Mouse (Mus musculus) embryonic fibroblast, embryonic 13.5 days (primary cell): ENCODE results near the gene Cdh23.

Experiments used
- CTCF ChIP-seq: IDR thresholded peaks from 2 replicates; pipeline ENCODE4 v1.5.1; 2011; ENCODE audit warnings: mild to moderate bottlenecking, control low read depth, low read length, moderate library complexity, borderline replicate concordance; ENCODE audit not compliant: insufficient read depth
- POLR2A ChIP-seq: IDR thresholded peaks from 2 replicates; pipeline ENCODE4 v1.6.1; 2011; ENCODE audit warnings: low read depth, mild to moderate bottlenecking, control low read depth, low read length, moderate library complexity

DNA sequence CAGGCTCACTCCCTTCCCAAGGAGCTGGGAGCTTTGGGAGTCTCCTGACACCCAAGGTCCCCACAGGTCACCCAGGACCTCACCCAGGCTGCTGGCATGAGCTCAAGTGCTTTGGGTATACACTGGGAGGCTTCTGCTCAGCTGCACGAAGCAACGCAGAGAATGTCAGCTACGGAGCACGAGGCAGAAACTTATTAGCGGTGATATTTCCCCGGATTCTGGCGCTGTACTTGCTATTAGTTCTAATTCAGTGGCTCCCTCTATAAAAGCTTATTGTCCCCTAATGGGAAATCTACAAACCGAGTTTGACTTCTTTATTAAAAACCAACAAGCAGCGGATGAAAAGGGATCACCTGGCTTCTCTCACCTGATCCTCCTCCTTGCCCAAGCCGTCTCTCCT lies 266.3 kb downstream of the Cdh23 start:
- TF ChIP-seq POLR2A = no peak
- TF ChIP-seq CTCF = no peak
